Mouse (Mus musculus) R1 (cell line): ENCODE data around the gene Leng9.
"Not testable (repeated sequence)": the region's sequence is repeated elsewhere in the genome, so short reads cannot be mapped to it uniquely, and the experiment has no call there.

Experiments used
- DNase-seq: peaks from one replicate; pipeline ENCODE4 v3.0.0-alpha.2; 2018; ENCODE audit warnings: low read depth, low spot score

The Leng9 gene

DNA sequence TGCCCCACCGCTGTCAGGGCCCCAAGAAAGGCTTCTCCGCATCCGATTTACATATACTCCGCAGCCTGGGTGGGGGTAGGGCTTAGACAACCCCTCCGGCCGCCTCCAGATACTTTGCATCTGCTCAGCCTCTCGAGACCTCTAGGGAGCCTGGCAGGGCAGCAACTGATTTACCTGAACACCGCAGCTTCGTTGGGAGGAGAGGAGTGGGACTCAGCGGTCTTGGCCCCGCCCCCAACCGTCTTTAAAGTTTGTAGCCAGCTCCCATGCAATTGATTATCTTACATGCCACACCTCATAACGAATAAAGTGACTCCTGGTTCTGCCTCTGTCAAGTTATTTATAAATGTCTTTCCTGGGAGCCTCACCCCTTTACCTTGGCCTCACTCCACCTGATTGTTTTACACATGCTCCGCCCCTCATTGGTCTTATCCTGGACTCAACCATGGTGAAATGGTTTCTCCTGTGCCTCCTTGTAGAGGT lies at the start of gene Leng9:
Gene Leng9, minus strand, starts transcription at position 316 of the 483 bp plus-strand sequence.
- no peak for DNase-seq

DNA sequence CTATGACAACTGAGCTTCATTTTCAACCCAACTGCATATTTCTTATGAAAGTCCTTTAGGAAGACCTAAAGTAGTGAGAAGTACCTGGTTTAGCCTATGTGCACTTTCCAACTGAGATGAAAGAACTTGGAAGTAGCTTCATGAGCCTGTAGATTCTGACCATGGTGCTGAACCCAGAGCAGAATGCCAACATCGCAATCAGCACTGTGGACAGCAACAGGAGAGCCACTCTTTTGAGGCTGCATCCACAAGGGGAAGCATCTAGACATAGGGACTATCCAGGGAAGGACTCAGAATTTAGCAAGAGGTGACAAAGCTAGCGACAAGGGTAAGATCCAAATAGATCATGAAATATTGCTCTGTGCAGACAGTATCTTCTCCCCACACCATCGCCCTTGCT lies 28.3 kb upstream of the Leng9 start:
- peak; percentile 76 for DNase-seq

DNA sequence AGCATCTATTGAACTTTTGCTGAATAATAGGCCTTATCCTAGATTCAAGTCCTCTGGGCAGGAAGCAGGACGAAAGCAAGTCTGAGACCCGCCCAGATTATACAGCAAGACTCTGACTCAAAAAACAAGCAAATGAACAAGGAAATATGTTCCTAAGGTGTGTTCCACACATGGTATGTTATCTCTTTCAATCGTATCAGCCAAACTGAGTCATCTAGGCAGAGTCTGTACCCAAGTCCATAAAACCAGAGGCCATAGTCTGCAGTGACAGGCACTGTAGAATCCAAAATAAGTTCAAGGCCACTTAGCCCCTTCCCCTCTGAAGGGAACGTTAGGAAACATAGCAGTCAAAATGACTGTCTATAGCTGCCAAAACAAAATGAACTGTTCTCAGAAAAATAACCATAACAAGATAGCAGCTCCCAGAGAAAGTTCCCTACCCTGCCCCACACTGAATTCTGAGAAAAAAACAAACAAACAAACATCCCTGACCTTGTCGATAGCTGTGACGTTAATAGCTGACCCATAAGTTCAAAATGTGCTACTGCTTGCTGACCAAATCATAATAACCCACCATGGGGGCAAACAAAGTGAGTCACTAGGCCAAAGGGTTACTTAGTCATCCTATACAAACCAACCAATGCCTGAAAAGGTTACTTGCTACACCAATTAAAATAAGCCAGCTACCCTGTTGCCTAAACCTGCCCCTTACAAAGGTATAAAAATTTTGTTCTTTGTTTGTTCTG lies 20.2 kb upstream of the Leng9 start:
- DNase-seq, result no peak

DNA sequence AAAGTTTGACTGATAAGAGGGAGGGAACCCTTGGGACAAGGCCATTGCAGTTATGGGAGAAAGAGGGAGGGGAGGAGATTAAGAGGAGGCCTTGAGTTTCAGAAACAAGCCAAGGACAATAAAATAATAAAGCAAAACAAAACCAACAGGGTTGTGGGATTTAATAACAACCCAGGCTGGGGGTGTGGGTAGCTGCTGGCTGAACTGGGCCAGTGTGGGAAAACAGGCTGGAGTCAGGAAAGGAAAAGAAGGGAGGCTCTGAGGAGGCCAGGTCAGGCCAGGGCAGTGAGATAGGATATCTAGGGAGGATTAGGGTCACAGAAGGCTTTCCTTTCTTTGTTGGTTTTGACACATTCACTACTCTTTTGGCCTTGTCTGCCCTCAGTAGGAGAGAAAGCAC lies 16.9 kb upstream of the Leng9 start:
- no peak for DNase-seq

DNA sequence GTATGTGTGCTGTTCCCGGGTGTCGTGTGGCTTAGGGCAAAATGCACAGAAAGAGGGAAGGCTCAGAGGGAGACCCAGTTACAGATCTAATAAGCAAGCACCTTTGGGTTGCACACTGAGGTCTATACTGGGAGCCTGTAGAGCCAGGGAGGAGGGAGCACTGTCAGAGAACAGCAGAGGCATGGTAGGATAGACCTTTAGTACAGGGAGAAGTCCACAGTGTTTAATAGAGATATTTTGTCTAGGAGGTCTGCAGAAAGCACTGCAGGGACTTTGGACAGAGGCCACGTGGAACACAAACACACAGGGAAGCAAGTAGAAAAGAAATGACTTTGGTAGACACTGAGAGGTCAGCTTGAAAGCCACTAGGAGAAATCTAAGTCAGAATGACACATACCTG lies 15.1 kb upstream of the Leng9 start:
- DNase-seq, result no peak

DNA sequence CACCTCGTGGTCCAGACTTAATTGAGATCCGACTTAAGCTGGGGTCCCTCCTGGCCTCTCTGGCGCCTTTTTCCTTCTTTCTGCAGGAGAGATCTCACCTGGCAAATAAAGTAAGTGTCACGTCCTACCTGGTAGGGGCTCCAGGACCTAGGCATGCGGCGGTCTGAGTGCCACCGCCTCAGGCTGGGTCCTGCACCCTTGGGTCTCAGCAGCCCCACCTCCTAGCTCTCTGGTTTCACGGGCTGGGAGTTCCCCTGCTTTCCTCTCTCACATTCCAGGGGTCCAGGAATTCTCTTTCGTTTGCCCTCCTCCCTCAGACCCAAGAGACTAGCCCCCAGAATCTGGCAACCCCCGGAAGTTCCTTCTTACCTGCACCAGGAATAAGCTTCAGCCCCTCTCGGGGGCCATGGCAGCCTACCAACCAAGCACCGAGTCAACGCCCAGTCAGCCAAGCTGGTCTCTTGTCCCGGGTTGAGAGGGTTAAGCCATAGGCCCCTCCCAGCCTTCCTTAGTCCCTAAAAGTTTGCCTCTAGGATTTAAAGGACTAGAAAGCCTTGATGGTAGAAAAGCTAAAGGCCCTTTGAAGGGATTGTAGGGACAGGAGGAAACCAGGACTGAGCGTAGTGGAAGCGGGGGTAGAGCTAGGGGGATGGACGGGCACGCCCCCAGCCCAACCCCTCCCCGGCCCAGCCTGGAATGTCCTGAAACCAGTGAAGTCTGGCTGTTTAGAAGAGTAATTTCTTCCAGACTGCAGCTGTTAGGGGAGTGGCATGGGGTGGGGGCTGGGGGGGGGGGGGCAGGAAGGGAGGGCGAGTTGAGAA lies 14.1 kb upstream of the Leng9 start, which contains the start of gene Cdc42ep5:
Gene Cdc42ep5, minus strand, starts transcription at position 771 of the 821 bp plus-strand sequence.
- DNase-seq, result peak; percentile 89

DNA sequence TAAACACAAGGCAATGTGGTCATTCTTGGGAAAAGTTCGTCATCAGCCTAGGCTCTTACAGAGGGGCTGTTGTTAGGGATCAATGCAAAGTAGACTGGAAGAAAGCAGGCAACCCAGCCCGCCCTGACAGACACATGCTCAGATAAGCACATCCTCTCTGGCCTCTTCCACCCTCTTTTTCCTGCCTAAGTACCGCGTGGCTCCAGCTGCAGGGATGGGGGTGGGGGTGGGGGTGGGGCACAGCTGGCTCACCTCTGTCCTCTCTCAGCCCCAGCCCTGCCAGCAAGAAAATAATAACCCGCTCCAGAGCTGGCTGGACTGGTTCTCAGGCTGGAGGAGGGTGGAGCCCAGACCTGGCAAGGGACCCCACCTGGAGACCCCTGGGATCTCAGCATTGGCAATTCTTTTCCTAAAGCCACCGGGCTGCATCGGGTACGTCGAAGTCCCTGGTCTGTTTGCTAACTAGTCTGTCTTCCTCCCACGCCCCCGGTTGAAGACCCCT lies 13.4 kb upstream of the Leng9 start:
- DNase-seq, result peak; percentile 77

DNA sequence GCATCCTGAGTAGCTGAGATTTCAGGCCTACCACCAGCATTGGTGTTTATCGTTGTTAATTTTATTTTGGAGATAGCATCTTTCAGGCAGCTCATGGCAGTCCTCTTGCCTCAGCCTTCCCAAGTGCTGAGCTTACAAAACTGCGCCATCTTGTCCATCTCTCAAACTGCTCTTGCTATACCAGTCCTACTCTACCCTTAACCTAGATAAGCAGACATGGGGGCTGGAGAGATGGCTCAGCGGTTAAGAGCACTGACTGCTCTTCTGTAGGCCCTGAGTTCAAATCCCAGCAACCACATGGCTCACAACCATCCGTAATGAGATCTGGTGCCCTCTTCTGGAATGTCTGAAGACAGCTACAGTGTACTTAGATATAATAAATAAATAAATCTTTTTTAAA lies 11.4 kb upstream of the Leng9 start:
- DNase-seq, result not testable (repeated sequence)

DNA sequence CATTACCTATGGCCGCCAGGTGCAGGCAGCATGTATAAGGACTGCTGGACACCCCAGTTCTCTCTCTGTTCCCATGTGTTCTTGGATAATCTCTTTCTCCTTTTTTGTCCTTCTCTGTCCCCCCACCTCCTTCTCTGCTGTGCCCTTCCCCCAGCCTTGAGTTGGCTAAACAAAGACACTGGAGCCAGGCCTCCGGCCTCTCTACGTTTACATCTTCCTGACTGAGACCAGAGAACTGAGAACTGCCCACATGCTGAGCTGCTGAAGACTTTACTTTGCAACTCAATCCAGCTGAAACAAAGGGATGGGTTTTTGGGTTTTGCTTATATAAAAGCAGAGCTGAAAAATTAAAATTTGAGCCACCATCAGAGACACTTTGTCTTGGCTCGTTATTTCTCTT lies 4.8 kb upstream of the Leng9 start:
- peak; percentile 88 for DNase-seq

DNA sequence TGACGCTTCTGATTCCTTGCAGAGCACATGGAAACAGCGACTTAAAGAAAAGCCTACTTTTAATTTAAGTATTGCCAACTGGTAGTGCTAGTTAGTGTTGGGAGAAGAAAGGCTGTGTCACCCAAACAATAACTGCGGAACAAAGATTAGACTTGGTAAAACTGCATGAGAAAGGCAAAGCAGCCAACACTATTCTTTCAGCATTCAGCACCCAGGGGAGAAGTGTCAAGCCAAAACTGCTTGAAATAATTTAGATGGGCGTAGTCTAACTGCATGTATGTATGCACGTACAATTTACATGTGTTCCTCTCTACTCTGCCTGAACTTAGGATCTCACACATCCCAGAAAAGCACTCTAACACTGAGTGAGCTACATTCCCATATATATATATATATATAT lies 4.2 kb upstream of the Leng9 start:
- no peak for DNase-seq

DNA sequence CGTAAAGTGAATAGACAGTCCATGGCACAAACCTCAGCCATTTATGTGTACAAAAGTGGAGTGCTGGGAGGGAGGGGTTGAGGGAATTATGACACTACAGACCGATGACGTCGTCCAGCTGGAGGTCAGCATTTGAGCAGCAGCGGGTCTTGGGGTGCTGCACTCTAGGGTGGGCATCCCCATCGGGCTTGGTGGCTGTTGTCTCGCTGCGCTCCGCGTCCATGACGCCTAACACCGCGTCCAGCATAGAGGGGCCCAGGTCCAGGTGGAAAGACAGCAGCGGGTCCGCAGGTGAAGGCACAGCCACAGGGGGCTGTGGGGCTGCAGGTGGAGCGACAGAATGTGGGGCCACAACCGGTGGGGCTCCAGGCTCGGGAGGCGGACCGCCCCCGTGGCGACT lies 1.1 kb upstream of the Leng9 start:
- no peak for DNase-seq

DNA sequence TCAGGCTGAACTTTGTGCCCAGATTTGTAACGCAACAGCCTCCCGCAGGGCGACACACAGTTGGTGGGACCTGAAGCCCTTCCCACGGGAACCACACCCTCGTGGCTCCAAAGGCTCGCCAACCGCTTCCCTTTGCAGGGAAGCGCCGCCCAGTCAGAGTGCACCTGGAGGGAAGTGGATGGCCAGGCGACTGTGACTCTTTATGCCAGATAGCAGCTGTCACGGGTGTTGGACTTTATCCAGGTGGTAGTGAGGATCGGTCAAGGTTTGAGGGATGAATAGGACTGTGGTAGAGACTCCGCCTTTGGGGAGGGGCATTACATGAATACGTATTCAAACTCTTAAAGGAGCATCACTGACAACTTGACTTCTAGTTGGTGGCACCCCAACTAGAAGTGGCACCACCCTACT lies 642 bp upstream of the Leng9 start:
- DNase-seq, result peak; percentile 66

DNA sequence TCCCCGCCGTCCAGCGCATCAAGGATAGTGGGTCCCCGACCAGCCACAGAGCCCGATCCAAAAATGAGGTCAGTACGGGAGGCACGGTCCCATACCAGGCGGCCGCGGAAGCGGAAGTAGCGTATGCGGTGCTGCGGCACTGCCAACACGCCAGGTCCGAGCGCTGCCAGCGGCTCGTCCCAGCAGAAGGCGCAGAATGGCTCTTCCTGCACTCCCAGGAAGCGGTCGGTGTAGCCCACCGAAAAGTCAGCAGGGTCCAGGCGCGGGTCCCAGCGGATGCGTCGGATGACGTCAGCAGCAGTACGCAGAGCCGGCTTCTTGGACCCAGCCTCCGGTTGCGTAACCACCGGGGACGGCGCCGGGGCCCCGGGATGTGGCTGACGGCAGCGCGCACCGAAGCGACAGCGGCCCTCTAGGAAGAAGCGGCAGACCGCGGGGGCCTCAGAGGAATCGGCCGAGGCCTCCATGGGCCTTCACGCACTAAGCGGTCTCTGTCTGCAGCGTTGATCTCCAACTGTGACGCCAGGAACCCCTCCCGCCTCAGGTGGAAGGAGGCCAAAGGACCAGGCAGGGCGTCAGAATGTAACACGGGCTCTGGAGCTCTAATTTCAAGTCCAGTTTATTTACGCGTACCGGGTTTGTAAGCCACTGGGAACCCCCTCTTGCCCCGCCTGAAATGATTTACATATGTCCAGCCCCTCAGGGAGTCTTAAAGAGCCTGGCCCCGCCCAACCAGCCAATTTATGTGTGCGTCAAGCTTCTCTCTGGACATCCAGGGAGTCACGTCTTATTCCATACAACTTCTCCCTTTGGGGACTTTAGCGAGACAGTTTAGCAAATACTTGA lies 742 bp downstream of the Leng9 start:
- peak; percentile 95 for DNase-seq

DNA sequence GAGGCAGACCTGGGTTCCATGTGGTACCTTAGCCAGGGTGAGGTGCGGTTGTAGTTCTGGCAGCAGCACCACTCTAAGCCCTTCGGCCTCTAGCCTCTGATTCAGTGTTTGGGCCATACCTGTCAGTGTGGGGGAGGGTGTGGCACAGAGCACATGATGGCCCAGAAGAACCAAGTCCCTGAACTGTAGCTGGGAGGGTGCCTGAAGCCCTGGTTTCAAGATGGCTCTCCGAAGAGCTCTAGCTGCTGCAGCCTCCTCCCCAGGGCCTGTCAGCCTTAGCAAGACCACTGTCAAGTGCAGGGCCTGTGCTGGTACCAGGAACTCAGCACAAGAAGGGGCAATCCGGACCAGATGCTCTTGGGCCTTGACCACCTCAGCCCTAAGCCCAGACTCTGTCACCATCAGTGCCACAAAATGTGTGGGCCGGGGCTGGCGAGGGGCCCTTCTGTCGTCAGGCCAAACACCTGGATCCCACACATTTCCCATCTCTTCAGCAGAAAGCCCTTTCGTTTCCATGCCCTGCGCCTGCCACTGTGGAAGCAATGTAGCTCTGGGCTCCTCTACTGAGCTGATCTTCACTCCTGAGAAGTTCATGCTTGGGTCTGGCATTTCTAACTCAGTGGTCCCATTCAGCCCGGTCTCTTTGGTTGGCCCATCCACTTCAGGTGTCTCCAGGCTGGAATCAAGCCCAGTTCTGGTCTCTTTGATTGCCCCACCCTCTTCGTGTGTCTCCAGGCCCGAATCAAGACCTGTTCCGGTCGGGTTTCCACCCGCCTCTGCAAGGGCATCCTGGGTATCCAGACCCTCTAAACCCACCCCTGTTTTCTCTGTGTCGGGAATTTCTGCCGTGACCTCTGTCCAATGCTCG lies 1.6 kb downstream of the Leng9 start:
- peak; percentile 50 for DNase-seq

DNA sequence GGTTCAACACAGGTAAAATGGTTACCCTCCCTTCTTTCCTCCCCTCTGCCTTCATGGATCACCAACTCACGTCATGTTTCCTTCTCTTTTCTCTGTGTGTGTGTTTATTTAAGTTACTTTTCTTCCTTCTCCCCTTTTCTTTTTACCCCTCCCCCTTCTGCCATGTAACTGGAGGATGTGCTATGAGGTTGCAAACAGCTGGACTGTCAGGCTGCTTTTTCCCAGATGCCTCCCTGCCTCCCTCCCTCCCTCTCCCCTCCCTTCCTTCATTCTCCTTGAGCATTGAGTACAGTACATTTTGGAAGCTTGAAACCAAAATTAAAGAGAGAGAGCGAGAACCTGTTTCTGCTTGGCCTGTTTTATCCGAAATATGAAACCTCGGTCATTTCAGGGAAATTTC lies 2.3 kb downstream of the Leng9 start:
- DNase-seq, result no peak

DNA sequence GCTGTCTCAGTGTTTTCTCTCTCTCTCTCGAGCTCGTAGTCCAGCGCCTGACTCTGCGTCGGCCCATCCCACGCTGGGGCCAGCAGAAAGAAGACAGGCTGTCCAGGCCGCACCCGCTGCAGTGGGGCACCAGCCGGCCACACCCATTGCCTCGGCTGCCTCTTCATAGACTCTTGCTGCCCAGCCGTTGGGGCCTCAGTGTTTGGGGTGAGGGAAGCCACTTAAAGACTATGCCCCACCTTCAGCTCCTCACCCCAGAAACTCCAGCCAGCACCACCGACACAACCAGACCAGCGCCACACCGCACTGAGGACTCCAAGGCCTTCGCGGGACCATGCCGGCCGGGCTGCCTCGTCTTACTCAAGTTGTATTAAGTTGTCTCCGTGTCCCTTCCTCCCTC lies 2.8 kb downstream of the Leng9 start:
- no peak for DNase-seq

DNA sequence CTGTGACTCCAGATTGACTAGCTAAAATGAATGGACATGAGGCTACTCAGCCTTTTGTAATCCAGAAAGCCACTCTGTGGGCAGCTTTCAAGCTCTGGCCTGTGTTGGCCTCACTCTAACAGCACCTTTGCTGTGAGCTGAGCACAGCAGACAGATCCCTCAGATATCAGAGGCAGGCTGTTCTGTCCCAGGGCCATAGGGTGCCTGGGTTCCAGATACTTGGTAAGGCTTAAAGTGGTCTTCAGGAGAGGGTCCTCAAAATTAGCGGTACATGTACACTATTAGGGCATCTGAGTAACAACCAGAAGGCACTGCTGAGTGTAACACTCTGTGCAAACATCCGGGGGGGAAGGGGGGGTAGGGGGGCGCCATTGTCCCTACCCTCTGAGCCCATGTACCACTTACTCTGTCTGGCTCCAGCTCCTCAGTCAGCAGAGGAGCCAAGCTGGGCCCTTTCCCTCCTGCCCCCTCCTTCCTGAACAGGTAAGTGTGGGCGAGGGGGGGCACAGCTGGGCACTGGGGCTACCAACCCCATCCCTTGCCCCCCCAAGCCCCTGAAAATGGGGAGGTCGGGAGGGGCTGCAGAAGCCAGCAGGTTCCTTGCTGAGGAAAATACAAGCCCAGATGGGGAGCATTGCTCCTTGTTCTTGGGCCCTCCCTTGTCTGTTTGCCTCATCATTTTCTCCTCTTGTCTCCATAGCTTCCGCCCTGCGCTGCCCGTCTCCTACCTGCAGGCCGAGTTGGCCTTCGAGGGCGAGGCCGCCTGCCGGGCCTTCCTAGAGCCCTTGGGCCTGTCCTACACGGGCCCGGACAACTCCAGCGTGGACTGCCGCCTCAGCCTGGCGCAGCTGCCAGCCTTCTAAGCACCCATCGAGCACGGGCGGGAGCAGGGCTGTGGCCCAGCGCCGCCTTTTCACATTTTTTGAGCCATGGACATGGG lies 3.7 kb downstream of the Leng9 start:
- DNase-seq, result no peak

DNA sequence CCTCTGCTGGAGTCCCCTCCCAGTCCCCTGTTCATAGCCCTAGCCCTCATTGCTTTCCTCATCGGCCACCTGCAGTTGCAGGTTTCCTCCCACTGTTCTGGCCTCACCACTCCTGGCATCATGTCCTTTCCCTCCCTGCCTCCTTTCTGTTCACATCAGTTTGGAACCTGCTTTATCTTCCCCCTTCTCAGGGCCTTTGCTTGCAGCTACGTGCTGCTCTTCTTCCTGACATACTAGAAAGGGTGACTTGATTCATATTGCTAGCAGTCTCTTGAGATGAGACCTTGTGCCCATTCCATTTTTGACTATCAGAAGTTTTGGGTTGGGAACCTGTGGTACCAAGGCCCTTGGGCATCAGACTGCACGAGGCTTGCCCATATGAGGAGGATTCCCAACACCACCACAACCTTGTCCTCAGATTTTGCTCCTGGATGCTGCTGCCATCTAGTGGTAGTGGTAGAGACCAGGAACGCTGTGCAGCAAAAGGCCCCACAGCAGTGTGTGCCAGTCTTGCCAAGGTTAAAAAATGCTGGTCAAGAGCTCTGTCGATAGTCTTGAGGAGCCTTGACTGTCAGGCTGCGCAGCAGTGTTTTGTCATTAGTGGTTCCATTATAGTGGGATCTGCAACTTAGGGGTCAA lies 4.5 kb downstream of the Leng9 start:
- DNase-seq, result peak; percentile 76
